Mouse (Mus musculus) kidney, postnatal 36 days (tissue): Measurements from ENCODE around the gene Gm10134.

ENCODE experiments used
- DNase-seq, 2 experiments: peaks; one replicate each; pipeline ENCODE4 v3.0.0; 2021 to 2022; ENCODE audit warnings: mixed read lengths in 2 of 2

Gene Gm10134

GRCm38 (mm10) chr2:28533901-28534435 lies 28.1 kb downstream of the Gm10134 start:
- DNase-seq = no peak

DNA sequence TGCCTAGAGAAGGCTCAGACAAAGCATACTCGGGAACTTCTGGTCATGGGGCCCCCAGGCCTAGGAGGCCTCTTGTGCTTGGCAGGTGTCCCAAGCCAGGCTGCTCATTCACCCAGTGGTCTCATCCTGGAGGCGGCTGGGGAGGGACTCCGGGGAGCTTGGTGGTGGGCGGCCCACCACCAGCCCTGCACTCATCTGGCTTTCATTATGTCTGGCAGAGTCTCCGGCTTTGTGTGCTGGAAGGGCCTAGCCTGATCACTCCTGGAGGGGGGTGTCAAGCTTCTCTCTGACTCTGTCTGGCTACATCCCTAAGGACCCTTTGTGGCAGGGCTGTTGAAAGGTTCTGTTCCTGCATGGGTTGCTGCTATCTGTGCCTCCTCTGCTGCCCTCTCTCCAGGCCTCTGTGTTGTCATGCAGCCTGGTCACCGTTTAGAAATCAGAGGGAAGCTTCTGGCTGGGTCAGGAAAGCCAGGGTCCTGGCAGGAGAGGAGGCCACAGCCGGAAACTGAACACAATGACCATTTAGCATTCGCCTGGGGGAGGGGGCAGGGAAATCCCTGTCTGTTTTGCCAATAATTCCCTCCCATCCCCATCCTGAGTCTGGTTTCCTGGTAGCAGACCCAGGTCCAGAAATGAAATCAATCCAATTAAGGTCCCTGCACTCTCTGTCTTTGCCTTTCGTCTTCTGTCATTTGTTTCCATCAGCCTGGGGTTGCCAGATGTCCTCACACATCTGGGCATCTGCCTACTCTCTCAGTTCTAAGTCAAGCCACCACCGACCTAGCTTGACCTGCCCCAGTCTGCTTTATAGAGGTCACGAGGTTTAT lies 28.8 kb downstream of the Gm10134 start:
- peak; percentile 65 to 73 for DNase-seq

- no peak for DNase-seq
Observed at GRCm38 (mm10) chr2:28535263-28535540, 29.3 kb downstream of the Gm10134 start.

DNA sequence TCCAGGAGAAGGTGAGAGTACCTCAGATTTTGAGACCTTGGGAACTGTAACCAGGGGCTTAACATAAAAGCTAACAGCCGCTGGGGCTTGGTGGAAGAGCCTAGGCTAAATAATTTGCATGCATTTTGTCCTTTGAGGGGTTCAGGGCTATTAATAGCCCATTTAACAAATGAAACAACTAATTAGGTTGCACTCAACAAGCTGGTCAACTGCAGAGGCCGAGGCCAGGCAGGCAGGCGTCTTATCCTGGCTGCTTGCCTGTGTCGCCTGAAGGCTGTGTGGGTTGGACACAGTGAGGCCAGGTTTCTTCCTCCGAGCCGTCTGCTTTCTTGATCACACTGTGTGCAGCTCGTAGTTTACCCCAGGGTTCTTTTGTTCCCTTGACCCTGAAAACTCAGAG lies 29.8 kb downstream of the Gm10134 start:
- no peak for DNase-seq

DNA sequence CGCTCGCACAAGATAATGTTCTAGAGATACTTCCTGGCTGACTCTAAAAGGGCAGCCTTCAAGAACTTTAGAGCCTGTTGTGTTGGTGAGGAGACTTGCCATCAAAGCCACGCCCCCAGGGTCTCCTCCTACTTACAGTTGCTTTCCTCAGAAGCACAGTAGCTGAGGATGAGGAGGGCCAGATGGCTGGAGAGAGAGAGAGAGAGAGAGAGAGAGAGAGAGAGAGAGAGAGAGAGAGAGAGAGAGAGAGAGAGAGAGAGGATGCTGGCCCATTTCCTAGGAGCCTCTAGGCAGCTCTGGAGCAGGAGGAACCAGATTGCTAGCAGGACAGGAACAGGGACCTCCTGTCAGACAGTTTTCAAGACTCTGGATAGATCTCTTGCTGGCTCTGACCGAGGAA lies 30.3 kb downstream of the Gm10134 start:
- DNase-seq = no peak

DNA sequence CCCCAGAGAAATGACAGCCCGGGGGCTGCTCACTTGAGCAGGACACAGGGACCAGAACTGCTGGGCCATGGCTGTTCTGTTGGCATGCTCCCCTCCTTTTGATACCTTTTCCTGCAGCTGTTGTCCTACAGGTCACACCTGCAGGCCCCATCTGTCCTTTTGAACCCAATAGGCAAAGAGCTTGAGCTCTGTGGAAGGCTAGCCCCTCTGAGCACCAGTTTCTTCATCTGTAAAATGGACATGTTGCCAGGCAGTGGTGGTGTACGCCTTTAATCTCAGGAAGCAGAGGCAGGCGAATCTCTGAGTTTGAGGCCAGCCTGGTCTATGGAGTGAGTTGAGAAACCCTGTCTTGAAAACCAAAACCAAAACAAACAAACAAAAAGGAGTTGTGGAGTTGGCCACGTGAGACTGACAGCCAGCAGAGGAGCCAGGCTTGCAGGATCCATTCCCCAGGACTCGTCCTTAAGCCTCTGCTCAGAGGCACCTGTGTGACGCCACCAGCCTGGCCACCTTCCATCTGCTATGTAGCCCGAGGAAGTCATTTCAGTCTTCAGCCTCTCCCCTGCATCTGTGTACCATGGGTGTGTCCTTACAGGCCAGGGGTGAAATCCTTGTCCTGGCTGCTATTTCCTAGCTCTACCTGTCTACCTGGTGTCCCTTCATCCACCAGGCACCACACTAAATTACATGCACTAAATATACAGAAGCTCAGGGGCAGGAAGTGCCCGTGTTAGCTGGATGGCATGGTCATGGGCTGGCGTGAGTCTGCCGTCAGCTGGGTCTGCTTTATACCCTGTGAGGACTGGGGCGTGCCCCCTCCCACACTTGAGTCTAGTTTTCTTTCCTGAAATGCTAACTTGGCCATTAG lies 31.1 kb downstream of the Gm10134 start:
- DNase-seq = no peak

DNA sequence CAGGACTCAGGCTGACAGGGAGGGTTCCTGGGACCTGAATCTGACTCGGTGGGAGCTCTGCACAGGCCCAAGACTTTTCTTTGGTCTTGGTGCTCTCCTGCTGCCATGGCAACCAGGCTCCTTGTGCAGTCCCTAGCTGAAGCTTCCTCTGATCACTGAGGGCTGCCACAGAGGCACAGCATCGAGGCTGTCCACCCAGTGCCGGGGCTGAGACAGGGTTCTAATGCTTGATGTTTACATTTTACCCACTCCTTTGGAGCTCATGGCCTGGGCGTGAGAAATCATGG lies 31.7 kb downstream of the Gm10134 start:
- no peak for DNase-seq

DNA sequence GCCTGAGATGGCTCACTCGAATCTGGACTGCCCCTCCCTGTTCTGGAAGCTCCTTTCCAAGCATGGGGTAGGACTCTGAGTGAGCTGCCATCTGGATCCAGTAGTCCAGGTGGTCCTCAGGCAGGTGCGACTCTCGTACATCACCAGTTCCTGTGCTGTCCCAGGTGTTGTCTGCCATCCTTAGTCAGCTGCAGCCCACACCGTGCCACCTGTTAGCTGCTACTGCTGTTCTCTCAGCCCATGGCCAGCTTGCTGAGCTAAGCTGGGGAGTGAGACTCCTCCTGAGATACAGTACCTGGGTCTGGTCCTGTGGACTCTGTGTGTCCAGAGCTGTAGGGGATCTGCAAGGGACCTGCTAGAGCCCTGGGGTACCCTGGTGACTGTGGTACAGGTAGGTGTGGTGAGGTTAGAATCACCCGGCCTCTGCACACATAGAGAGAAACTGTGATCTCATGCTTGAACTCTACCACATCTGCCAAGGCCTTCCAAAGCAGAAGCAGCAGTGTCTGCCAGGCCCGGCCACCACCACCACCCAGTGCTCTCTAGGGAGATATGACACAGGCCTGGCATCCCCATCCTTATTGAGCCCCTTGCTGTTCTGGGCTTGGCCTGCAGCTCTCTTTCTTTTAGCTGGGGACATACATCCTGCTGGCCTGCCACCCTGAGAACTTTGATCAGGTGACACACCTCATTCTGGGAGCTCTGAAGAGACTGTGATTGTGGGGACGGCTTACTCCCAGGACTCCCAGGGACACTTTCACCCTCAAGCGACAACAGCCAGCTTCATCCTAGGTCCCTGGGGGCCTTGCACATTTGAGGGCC lies 32.3 kb downstream of the Gm10134 start:
- DNase-seq = no peak

- DNase-seq = no peak
Observed at GRCm38 (mm10) chr2:28538817-28539128, 32.9 kb downstream of the Gm10134 start.

DNA sequence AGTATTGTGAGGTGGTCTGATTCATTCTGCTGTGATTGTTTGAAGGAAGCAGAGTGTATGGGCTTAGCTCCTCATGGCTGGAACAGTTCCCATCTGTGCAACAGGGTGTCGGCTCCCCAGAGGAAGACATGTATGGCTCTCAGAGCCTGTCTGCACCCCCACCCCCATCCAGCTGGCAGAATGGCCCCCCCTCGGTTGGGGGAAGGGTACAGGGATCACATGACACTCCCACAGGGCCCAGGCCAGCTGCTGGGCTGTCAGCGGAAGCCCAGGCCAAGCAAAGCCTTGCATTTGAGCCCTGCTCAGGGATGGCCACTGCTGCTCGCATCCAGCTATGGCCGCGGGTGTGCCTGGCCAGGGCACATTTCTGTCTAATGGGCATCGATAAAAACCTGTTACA lies 33.3 kb downstream of the Gm10134 start:
- peak in 1 of 2 experiments; percentile 65 for DNase-seq

DNA sequence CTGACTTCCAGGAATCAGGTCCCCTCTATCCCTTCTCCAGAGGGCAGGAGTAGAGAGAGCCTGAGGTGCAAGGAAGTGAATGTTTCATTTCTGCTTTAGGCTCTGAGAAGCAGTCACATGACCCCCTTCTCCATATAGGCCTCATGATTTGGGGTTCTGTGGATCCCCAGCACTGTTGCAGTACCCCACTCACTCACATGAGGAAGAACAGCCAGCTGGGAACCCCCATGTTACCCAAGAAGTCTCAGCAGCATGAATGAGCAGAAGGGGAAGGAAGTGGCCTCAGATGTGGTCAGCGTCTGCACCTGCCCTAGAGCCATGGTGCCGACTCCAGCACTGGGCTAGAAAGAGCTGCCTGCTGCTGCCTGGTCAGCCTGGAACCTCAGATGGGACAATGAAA lies 34.1 kb downstream of the Gm10134 start:
- DNase-seq = no peak

GRCm38 (mm10) chr2:28540587-28541227 lies 34.8 kb downstream of the Gm10134 start:
- DNase-seq = no peak

DNA sequence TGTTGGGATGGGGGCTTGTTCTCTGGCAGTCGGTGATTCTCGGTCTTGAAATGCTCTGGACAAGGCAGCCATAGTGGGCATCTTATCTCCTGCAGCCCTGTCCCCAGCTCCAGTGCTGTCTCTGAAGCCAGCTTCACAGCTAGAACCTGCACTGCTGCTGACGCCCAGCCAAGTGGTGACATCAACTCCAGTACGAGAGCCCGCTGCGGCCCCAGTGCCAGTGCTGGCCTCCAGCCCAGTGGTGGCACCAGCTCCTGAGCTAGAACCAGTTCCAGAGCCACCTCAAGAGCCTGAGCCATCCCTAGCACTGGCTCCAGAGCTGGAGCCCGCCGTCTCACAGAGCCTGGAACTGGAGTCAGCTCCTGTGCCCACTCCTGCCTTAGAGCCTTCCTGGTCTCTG lies 38.0 kb downstream of the Gm10134 start:
- no peak for DNase-seq

- no peak for DNase-seq
Observed at GRCm38 (mm10) chr2:28545976-28546375, 40.1 kb downstream of the Gm10134 start.

- no peak for DNase-seq
Observed at GRCm38 (mm10) chr2:28546560-28546959, 40.7 kb downstream of the Gm10134 start.

DNA sequence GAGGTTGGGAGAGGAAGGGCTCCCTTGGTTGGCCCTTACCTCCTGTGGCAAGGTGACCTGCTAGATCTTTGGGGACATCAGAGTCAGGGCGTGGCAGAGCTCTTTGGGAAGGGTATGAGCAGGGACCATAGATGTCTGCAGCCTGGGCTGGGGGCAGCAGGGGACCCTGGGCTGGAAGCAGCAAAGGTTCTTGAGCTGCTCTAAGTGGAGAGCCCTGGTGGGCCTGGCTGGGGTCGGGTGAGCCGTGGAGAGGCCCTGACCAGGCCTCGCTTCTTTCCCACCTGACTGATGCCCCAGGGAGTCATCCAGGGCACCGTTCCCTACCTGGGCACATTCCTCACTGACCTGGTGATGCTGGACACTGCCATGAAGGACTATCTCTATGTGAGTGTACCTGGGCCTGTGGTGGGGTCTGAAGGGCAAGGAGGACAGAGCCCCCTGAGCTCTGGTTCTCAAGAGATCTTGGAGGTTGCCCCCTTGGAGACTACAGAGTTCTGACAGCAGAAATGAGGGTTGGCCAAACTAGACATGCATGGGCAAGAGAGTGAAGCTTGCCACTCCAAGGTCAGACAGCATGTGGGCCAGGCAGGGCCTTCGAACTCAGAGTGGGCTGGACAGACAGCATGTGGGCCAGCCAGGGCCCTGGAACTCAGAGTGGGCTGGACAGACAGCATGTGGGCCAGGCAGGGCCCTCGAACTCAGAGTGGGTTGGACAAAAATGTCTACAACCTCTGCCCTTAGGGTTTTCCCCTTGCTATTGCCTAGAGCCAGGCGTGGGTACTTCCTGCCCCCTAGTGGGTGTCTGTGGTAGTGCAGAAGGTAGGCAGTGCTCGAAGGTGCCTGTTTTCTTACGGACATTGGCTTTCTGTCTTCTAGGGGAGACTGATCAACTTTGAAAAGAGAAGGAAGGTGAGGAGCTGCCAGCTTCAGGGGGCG lies 41.6 kb downstream of the Gm10134 start:
- peak; percentile 89 to 93 for DNase-seq

GRCm38 (mm10) chr2:28549157-28549556 lies 43.3 kb downstream of the Gm10134 start:
- no peak for DNase-seq

DNA sequence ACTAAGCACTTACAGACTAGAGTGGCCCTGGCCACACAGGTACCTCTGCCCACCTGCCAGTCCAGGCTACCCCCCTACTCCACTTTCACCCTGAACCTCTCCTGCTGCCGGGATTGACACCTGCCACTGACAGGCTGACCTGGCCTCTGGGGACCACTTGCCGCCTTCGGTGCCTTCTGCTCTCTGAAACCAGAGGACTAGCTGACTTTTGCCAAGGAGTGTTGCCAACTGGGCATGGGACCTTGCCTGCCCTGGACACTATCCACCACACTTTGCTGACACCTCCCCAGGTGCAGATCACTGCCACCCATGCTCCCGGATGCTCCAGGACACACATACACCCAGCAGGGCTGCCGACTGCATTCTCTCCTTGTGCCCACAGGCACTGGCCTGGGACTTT lies 46.4 kb downstream of the Gm10134 start:
- no peak for DNase-seq
